Mouse (Mus musculus): ENCODE data around the gene Smarca1. TPM values are rescaled to one million over a fixed set of nuclear protein-coding genes. Genes with fewer than 3 reads are reported as not detected.

The Smarca1 gene
- 36.0 and 36.5 TPM in 2 replicates for polyA plus RNA-seq (2014; fragmentation: Nextera tagmentation; extraction: Ambion mirVana)

DNA sequence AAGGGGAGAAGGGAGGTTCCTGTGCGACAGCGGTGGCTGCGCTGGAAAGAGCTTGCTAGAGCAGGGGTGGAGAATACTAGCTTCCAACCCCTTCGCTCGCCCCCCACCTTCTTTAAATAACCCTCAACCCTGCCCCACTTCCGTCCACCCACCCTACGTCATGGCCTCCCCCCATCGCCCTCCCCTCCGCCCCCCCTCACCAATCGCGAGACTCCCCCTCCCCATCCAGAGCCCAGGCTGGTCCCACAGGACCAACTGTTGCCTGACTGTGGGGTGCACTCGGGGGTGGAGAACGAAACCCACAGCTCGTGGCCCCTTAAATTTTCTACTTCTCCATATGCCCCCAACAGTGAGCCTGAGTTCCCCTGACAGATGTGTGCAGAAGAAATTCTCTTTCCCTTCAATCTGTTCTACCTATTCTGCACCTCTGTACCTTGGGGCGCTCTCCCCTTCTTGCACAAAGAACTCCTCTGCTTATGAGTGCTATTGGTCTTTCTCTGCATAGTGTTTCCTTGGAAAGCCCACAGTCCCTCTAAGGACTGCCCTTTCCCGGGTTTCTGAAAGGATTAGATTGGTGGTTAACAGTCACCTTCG is at the start of gene Smarca1:
Gene Smarca1, minus strand, starts transcription at position 544 of the 594 bp plus-strand sequence.
- Histone ChIP-seq H3K4me2 (ENCODE audit: low read depth, severe bottlenecking) (peak within 1 kb of the TSS; percentile 45), H3K36me3 (ENCODE audit: control insufficient read depth, insufficient read depth, low read length) (no peaks in the 10 kb centered on the region), H3K9me3 (ENCODE audit: control insufficient read depth, low read length) (no peaks in the 10 kb centered on the region), H3K27me3 (ENCODE audit: control insufficient read depth, insufficient read depth, low read length) (no peaks in the 10 kb centered on the region), H3K27ac (replicated peaks; ENCODE audit: low read depth, low read length) (peak within 1 kb of the TSS; percentile 59), H3K4me3 (ENCODE audit: low read depth, low read length) (peak within 1 kb of the TSS; percentile 53), H3K4me1 (ENCODE audit: control insufficient read depth, insufficient read depth, low read length) (no peaks in the 10 kb centered on the region), H3K9ac (ENCODE audit: low read length) (peak within 1 kb of the TSS; percentile 68)
- DNase-seq (ENCODE audit: low spot score) (no peak), ATAC-seq (ENCODE audit: insufficient number of reproducible peaks, low FRiP score, low TSS enrichment, low read depth) (peak; percentile 76)
- WGBS = 25% methylated on average over 16 of the region's 17 CpGs

DNA sequence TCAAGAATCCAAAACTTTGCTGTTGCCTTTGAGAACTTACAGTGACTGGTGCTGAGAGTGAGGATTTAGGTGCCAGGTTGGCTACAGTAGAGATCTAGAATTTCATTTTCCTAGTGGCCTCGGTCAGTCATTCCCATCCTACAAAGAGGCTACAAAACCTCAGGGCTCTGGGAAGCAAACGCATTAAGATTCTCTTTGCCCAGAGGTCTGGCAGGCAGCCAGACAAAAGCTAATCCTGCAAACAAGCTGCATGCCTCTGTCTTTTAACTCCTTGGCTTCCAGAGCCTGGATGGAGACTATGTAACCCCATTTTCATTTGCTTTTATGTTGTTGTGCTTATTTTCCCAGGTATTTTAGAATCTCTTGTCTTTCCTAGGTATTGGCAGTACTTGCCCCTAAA is 45.0 kb upstream of the Smarca1 start:
- Histone ChIP-seq H3K9me3 (ENCODE audit: control insufficient read depth, low read length) (no peaks in the 10 kb centered on the region), H3K4me1 (ENCODE audit: control insufficient read depth, insufficient read depth, low read length) (no peaks in the 10 kb centered on the region), H3K36me3 (ENCODE audit: control insufficient read depth, insufficient read depth, low read length) (no peaks in the 10 kb centered on the region), H3K27me3 (ENCODE audit: control insufficient read depth, insufficient read depth, low read length) (no peaks in the 10 kb centered on the region), H3K4me3 (ENCODE audit: low read depth, low read length) (no peak overlapping the region), H3K4me2 (ENCODE audit: low read depth, severe bottlenecking) (no peak overlapping the region), H3K27ac (replicated peaks; ENCODE audit: low read depth, low read length) (no peak overlapping the region), H3K9ac (ENCODE audit: low read length) (no peak overlapping the region)
- DNase-seq (ENCODE audit: low spot score) (no peak), ATAC-seq (ENCODE audit: insufficient number of reproducible peaks, low FRiP score, low TSS enrichment, low read depth) (no peak)
- WGBS = 51% methylated on average over 2 of the region's 2 CpGs

DNA sequence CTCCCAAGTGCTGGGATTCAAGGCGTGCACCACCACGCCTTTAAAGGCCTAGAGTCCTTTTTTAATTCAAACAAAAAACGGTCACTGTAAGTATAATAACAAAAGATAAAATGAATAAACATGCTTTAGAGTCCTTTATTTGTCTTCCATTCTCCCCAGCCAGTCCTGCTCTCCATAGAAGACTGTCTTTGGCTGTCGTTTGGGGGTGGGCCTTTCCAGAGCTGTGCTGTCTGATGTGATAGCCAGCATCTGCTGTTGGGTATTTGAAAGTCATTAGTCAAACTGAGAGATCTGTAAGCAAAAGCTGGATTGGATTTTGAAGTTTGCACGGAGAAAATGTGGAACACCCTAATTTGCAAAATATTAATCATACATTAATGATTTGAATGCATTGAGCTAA is 44.1 kb upstream of the Smarca1 start:
- Histone ChIP-seq H3K27ac (replicated peaks; ENCODE audit: low read depth, low read length) (no peak overlapping the region), H3K9ac (ENCODE audit: low read length) (no peak overlapping the region), H3K36me3 (ENCODE audit: control insufficient read depth, insufficient read depth, low read length) (no peaks in the 10 kb centered on the region), H3K27me3 (ENCODE audit: control insufficient read depth, insufficient read depth, low read length) (no peaks in the 10 kb centered on the region), H3K9me3 (ENCODE audit: control insufficient read depth, low read length) (no peaks in the 10 kb centered on the region), H3K4me3 (ENCODE audit: low read depth, low read length) (no peak overlapping the region), H3K4me2 (ENCODE audit: low read depth, severe bottlenecking) (no peak overlapping the region), H3K4me1 (ENCODE audit: control insufficient read depth, insufficient read depth, low read length) (no peaks in the 10 kb centered on the region)
- DNase-seq (ENCODE audit: low spot score) = no peak
- no peak for ATAC-seq (ENCODE audit: insufficient number of reproducible peaks, low FRiP score, low TSS enrichment, low read depth)
- WGBS = 85% methylated on average over 5 of the region's 5 CpGs

DNA sequence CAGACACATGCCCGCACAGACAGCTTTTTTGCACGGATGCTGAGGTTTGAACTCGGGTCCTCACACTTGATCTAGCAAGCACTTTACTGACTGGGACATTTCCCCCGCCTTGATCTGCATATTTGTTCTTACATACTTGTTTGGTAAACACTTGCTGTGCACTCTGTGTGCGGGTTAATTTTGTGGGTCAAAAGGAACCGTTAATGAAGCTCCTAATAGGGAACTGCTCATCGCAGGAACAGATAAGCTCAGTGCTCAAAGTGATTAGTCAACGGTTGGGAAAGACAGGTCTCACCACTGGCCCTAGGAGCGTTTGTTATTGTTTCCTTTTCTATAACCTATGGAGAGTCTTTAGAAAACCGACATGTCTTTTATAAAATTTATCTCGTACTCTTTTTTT is 41.6 kb upstream of the Smarca1 start:
- H3K36me3 ChIP-seq (ENCODE audit: control insufficient read depth, insufficient read depth, low read length) = no peaks in the 10 kb centered on the region; the same call in 1 of the 2 replicates
- H3K4me1 ChIP-seq (ENCODE audit: control insufficient read depth, insufficient read depth, low read length) = no peaks in the 10 kb centered on the region
- no peak overlapping the region for H3K27ac ChIP-seq (replicated peaks; ENCODE audit: low read depth, low read length)
- H3K4me3 ChIP-seq (ENCODE audit: low read depth, low read length) = no peak overlapping the region
- 88% methylated on average over 11 of the region's 11 CpGs for WGBS
- H3K9ac ChIP-seq (ENCODE audit: low read length) = no peak overlapping the region
- ATAC-seq (ENCODE audit: insufficient number of reproducible peaks, low FRiP score, low TSS enrichment, low read depth) = no peak
- H3K27me3 ChIP-seq (ENCODE audit: control insufficient read depth, insufficient read depth, low read length) = no peaks in the 10 kb centered on the region
- H3K9me3 ChIP-seq (ENCODE audit: control insufficient read depth, low read length) = no peaks in the 10 kb centered on the region
- no peak overlapping the region for H3K4me2 ChIP-seq (ENCODE audit: low read depth, severe bottlenecking)
- no peak for DNase-seq (ENCODE audit: low spot score)

DNA sequence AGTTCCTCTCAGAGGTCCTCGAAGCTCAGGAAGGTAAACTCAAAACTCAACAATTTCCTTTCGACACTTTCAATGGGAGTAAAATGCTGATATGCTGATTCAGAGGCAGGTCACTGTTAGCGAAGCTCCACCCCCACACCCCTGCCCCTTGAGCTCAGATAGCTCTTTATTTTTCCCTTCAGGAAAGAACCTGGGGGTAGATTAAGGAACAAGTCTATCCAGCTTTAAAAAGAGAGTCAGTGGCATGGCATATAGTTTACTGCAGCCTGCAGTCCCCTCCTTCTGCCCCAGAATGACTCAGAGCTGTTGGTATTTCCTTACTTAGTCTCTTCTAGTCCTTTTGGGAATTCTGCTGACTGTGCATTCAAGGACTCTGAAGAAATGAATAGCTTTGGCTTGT is 37.7 kb upstream of the Smarca1 start:
- Histone ChIP-seq H3K9me3 (ENCODE audit: control insufficient read depth, low read length) (no peaks in the 10 kb centered on the region), H3K4me2 (ENCODE audit: low read depth, severe bottlenecking) (no peak overlapping the region), H3K4me3 (ENCODE audit: low read depth, low read length) (no peak overlapping the region), H3K27ac (replicated peaks; ENCODE audit: low read depth, low read length) (no peak overlapping the region), H3K36me3 (ENCODE audit: control insufficient read depth, insufficient read depth, low read length) (no peaks in the 10 kb centered on the region; the same call in 1 of the 2 replicates), H3K4me1 (ENCODE audit: control insufficient read depth, insufficient read depth, low read length) (no peaks in the 10 kb centered on the region), H3K9ac (ENCODE audit: low read length) (no peak overlapping the region), H3K27me3 (ENCODE audit: control insufficient read depth, insufficient read depth, low read length) (no peaks in the 10 kb centered on the region)
- DNase-seq (ENCODE audit: low spot score) = no peak
- no peak for ATAC-seq (ENCODE audit: insufficient number of reproducible peaks, low FRiP score, low TSS enrichment, low read depth)
- 80% methylated on average over 3 of the region's 3 CpGs for WGBS

DNA sequence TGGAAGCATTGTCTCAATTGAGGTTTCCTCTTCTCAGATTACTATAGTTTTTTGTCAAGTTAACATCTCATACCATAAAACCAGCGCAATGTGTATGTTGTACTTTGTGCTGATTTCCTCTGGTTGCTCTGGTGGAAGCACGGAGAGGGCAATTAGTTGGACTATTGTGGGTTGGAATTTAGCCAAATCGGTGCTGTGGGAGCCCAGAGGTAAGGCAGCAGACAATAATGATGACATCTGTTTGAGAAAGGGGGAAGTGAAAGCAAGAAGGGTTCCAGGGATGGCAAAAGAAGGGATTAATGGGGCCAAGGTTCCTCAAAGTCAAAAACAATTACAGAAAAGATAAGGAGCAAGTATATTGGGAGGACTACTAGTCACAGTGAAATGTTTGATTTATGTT is 35.2 kb upstream of the Smarca1 start:
- no peaks in the 10 kb centered on the region; the same call in 1 of the 2 replicates for H3K36me3 ChIP-seq (ENCODE audit: control insufficient read depth, insufficient read depth, low read length)
- no peak overlapping the region for H3K27ac ChIP-seq (replicated peaks; ENCODE audit: low read depth, low read length)
- no peak overlapping the region for H3K4me3 ChIP-seq (ENCODE audit: low read depth, low read length)
- H3K9ac ChIP-seq (ENCODE audit: low read length) = no peak overlapping the region
- 85% methylated on average over 3 of the region's 3 CpGs for WGBS
- H3K4me2 ChIP-seq (ENCODE audit: low read depth, severe bottlenecking) = no peak overlapping the region
- no peaks in the 10 kb centered on the region for H3K4me1 ChIP-seq (ENCODE audit: control insufficient read depth, insufficient read depth, low read length)
- H3K27me3 ChIP-seq (ENCODE audit: control insufficient read depth, insufficient read depth, low read length) = no peaks in the 10 kb centered on the region
- no peak for DNase-seq (ENCODE audit: low spot score)
- no peak for ATAC-seq (ENCODE audit: insufficient number of reproducible peaks, low FRiP score, low TSS enrichment, low read depth)
- H3K9me3 ChIP-seq (ENCODE audit: control insufficient read depth, low read length) = no peaks in the 10 kb centered on the region

DNA sequence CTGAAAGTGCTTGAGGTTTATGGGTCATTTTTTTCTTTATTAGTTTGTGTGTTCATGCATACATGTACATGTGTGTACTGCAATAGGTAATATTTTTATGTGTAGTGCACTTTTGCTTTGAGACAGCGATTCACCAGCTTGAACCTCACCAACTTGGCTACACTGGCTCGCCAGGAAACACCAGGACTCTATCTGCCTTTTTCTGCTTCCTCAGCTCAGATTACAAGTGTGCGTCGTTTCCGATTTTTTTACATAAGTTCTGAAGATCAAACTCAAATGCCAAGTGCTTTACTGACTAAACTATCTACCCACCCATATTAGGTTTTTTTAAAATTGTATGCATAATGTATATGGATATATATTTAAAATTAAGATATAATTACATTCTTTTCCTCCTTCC is 27.8 kb upstream of the Smarca1 start:
- H3K27ac ChIP-seq (replicated peaks; ENCODE audit: low read depth, low read length) = no peak overlapping the region
- H3K4me3 ChIP-seq (ENCODE audit: low read depth, low read length) = no peak overlapping the region
- no peak overlapping the region for H3K4me2 ChIP-seq (ENCODE audit: low read depth, severe bottlenecking)
- no peaks in the 10 kb centered on the region for H3K4me1 ChIP-seq (ENCODE audit: control insufficient read depth, insufficient read depth, low read length)
- WGBS = 90% methylated on average over 5 of the region's 5 CpGs
- H3K9me3 ChIP-seq (ENCODE audit: control insufficient read depth, low read length) = no peaks in the 10 kb centered on the region
- no peak overlapping the region for H3K9ac ChIP-seq (ENCODE audit: low read length)
- no peaks in the 10 kb centered on the region for H3K36me3 ChIP-seq (ENCODE audit: control insufficient read depth, insufficient read depth, low read length)
- DNase-seq (ENCODE audit: low spot score) (no peak), ATAC-seq (ENCODE audit: insufficient number of reproducible peaks, low FRiP score, low TSS enrichment, low read depth) (no peak)
- H3K27me3 ChIP-seq (ENCODE audit: control insufficient read depth, insufficient read depth, low read length) = no peaks in the 10 kb centered on the region

DNA sequence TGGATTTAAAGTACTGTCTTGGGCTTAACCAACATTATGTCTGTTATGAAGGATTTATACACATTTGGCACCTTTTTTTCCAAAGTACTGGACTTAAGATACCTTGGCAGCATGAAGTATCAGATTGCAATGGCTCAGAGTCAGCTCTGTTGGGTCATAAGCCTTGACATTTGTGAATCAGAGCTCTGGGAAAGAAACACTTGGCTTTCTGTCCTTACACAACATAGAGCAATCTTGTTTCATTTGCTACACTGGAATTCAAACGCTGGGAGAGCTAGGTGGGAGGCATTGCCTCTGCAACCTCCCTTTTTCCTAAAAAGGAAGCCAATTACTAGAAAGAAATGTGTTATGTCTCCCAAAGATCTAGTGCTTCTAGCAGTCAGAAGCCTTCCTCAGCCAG is 24.1 kb upstream of the Smarca1 start:
- Histone ChIP-seq H3K27ac (replicated peaks; ENCODE audit: low read depth, low read length) (no peak overlapping the region), H3K9me3 (ENCODE audit: control insufficient read depth, low read length) (no peaks in the 10 kb centered on the region), H3K27me3 (ENCODE audit: control insufficient read depth, insufficient read depth, low read length) (no peaks in the 10 kb centered on the region), H3K9ac (ENCODE audit: low read length) (no peak overlapping the region), H3K4me2 (ENCODE audit: low read depth, severe bottlenecking) (no peak overlapping the region), H3K36me3 (ENCODE audit: control insufficient read depth, insufficient read depth, low read length) (no peaks in the 10 kb centered on the region), H3K4me3 (ENCODE audit: low read depth, low read length) (no peak overlapping the region), H3K4me1 (ENCODE audit: control insufficient read depth, insufficient read depth, low read length) (no peaks in the 10 kb centered on the region)
- 86% methylated on average over 1 of the region's 1 CpGs for WGBS
- ATAC-seq (ENCODE audit: insufficient number of reproducible peaks, low FRiP score, low TSS enrichment, low read depth) (no peak), DNase-seq (ENCODE audit: low spot score) (no peak)

DNA sequence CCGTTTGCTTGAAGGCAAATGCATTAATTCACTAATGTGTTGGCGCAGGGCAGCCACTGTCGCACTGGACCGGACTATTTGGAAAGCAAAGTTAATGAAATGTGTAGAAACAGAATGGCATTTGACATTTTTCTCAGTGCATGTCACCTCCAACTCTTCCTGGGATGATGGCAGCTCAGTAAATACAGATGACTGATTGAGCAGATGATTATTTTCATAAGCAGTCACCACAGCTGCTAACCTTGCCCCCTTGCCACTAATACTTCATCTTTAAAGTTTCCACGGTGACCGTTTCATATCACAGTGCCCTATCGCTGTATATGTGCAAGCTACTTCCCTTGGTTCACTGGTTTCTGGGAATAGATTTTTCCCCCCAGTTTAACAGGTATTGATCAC is 20.8 kb upstream of the Smarca1 start:
- Histone ChIP-seq H3K4me2 (ENCODE audit: low read depth, severe bottlenecking) (no peak overlapping the region), H3K36me3 (ENCODE audit: control insufficient read depth, insufficient read depth, low read length) (no peaks in the 10 kb centered on the region), H3K9me3 (ENCODE audit: control insufficient read depth, low read length) (no peaks in the 10 kb centered on the region), H3K4me3 (ENCODE audit: low read depth, low read length) (no peak overlapping the region), H3K9ac (ENCODE audit: low read length) (no peak overlapping the region), H3K27ac (replicated peaks; ENCODE audit: low read depth, low read length) (no peak overlapping the region), H3K27me3 (ENCODE audit: control insufficient read depth, insufficient read depth, low read length) (no peaks in the 10 kb centered on the region), H3K4me1 (ENCODE audit: control insufficient read depth, insufficient read depth, low read length) (no peaks in the 10 kb centered on the region)
- no peak for ATAC-seq (ENCODE audit: insufficient number of reproducible peaks, low FRiP score, low TSS enrichment, low read depth)
- 86% methylated on average over 7 of the region's 7 CpGs for WGBS
- DNase-seq (ENCODE audit: low spot score) = no peak
